Mouse (Mus musculus): ENCODE measurements at regions not wholly inside any gene's neighbourhood (a gene's known extent, or its start where the extent isn't known, plus 50 kb on each side); places are given as distances from the start of the nearest gene placed in this dataset.

- TF ChIP-seq POLR2A (IDR thresholded peaks at IDR 0.05; ENCODE audit: borderline replicate concordance, extremely low read depth, insufficient read depth, insufficient read length, poor library complexity, severe bottlenecking): no peak
- no peak for TF ChIP-seq CTCF (IDR thresholded peaks at IDR 0.05; ENCODE audit: borderline replicate concordance, extremely low read depth, insufficient read depth, insufficient read length)
These were observed 250.6 kb upstream of the Rspo3 start for GRCm38 (mm10) chr10:29786220-29786810.

GRCm38 (mm10) chr10:29736677-29737076 is 201.0 kb upstream of the Rspo3 start:
- TF ChIP-seq CTCF (IDR thresholded peaks at IDR 0.05; ENCODE audit: borderline replicate concordance, extremely low read depth, insufficient read depth, insufficient read length): no peak
- no peak for DNase-seq (ENCODE audit: low read depth)

More at GRCm38 (mm10) chr10:29786220-29786810, 250.6 kb upstream of the Rspo3 start:
- no peak for DNase-seq (ENCODE audit: low read depth)

GRCm38 (mm10) chr10:29725319-29725718 is 189.7 kb upstream of the Rspo3 start:
- DNase-seq (ENCODE audit: low read depth): no peak
- TF ChIP-seq POLR2A (IDR thresholded peaks at IDR 0.05; ENCODE audit: borderline replicate concordance, extremely low read depth, insufficient read depth, insufficient read length, poor library complexity, severe bottlenecking): no peak
- no peak for TF ChIP-seq CTCF (IDR thresholded peaks at IDR 0.05; ENCODE audit: borderline replicate concordance, extremely low read depth, insufficient read depth, insufficient read length)

GRCm38 (mm10) chr10:29710967-29711366 is 175.3 kb upstream of the Rspo3 start:
- no peak for DNase-seq (ENCODE audit: low read depth)
- TF ChIP-seq POLR2A (IDR thresholded peaks at IDR 0.05; ENCODE audit: borderline replicate concordance, extremely low read depth, insufficient read depth, insufficient read length, poor library complexity, severe bottlenecking) (no peak), CTCF (IDR thresholded peaks at IDR 0.05; ENCODE audit: borderline replicate concordance, extremely low read depth, insufficient read depth, insufficient read length) (no peak)

GRCm38 (mm10) chr10:29708653-29709052 is 173.0 kb upstream of the Rspo3 start:
- DNase-seq (ENCODE audit: low read depth): peak; percentile 12
- TF ChIP-seq POLR2A (IDR thresholded peaks at IDR 0.05; ENCODE audit: borderline replicate concordance, extremely low read depth, insufficient read depth, insufficient read length, poor library complexity, severe bottlenecking) (no peak), CTCF (IDR thresholded peaks at IDR 0.05; ENCODE audit: borderline replicate concordance, extremely low read depth, insufficient read depth, insufficient read length) (no peak)

GRCm38 (mm10) chr10:29693009-29693935 is 157.6 kb upstream of the Rspo3 start:
- no peak for DNase-seq (ENCODE audit: low read depth)

GRCm38 (mm10) chr10:29689529-29689928 is 153.9 kb upstream of the Rspo3 start:
- TF ChIP-seq CTCF (IDR thresholded peaks at IDR 0.05; ENCODE audit: borderline replicate concordance, extremely low read depth, insufficient read depth, insufficient read length) (no peak), POLR2A (IDR thresholded peaks at IDR 0.05; ENCODE audit: borderline replicate concordance, extremely low read depth, insufficient read depth, insufficient read length, poor library complexity, severe bottlenecking) (no peak)
- DNase-seq (ENCODE audit: low read depth): peak; percentile 62

More at GRCm38 (mm10) chr10:29693009-29693935, 157.6 kb upstream of the Rspo3 start:
- TF ChIP-seq POLR2A (IDR thresholded peaks at IDR 0.05; ENCODE audit: borderline replicate concordance, extremely low read depth, insufficient read depth, insufficient read length, poor library complexity, severe bottlenecking): no peak
- no peak for TF ChIP-seq CTCF (IDR thresholded peaks at IDR 0.05; ENCODE audit: borderline replicate concordance, extremely low read depth, insufficient read depth, insufficient read length)

- DNase-seq (ENCODE audit: low read depth): no peak
- TF ChIP-seq POLR2A (IDR thresholded peaks at IDR 0.05; ENCODE audit: borderline replicate concordance, extremely low read depth, insufficient read depth, insufficient read length, poor library complexity, severe bottlenecking) (no peak), CTCF (IDR thresholded peaks at IDR 0.05; ENCODE audit: borderline replicate concordance, extremely low read depth, insufficient read depth, insufficient read length) (no peak)
These were observed 151.3 kb upstream of the Rspo3 start for GRCm38 (mm10) chr10:29686982-29687381.

- DNase-seq (ENCODE audit: low read depth): peak; percentile 2
- TF ChIP-seq CTCF (IDR thresholded peaks at IDR 0.05; ENCODE audit: borderline replicate concordance, extremely low read depth, insufficient read depth, insufficient read length): no peak
- TF ChIP-seq POLR2A (IDR thresholded peaks at IDR 0.05; ENCODE audit: borderline replicate concordance, extremely low read depth, insufficient read depth, insufficient read length, poor library complexity, severe bottlenecking): no peak
These were observed 138.7 kb upstream of the Rspo3 start for GRCm38 (mm10) chr10:29674377-29674776.

GRCm38 (mm10) chr10:29661752-29662151 is 126.1 kb upstream of the Rspo3 start:
- TF ChIP-seq CTCF (IDR thresholded peaks at IDR 0.05; ENCODE audit: borderline replicate concordance, extremely low read depth, insufficient read depth, insufficient read length) (no peak), POLR2A (IDR thresholded peaks at IDR 0.05; ENCODE audit: borderline replicate concordance, extremely low read depth, insufficient read depth, insufficient read length, poor library complexity, severe bottlenecking) (no peak)
- DNase-seq (ENCODE audit: low read depth): peak; percentile 44

- DNase-seq (ENCODE audit: low read depth): no peak
- no peak for TF ChIP-seq POLR2A (IDR thresholded peaks at IDR 0.05; ENCODE audit: borderline replicate concordance, extremely low read depth, insufficient read depth, insufficient read length, poor library complexity, severe bottlenecking)
- no peak for TF ChIP-seq CTCF (IDR thresholded peaks at IDR 0.05; ENCODE audit: borderline replicate concordance, extremely low read depth, insufficient read depth, insufficient read length)
These were observed 104.6 kb upstream of the Rspo3 start for GRCm38 (mm10) chr10:29640249-29640648.
